Mouse (Mus musculus) ES-CJ7 (cell line): ENCODE data around the gene Olfr1290.

Source experiments
- DNase-seq: peaks from one replicate; pipeline ENCODE4 v3.0.0; 2011; ENCODE audit warnings: low read depth, low spot score

The Olfr1290 gene

DNA sequence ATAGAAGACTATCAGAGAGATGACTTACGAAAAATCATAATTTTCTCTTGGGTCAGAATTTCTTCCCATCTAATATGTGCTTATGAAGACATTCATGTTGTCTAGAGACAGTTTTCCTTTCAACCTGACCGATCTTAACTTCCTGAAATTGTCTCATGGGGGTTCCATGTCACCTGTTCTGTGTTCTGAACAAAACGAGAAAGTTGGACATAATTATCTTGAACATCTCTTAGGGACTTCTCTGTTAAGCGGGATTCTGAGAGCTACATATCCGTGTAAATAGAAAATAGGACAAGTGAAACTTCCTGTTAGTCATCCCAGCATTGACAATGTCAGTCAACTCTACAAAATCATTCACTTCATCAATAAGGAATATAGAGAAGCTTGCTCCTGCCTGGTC is at the start of gene Olfr1290:
TSS of gene Olfr1290 (minus strand) at position 101 of the 400 bp plus-strand sequence.
- no peak for DNase-seq

DNA sequence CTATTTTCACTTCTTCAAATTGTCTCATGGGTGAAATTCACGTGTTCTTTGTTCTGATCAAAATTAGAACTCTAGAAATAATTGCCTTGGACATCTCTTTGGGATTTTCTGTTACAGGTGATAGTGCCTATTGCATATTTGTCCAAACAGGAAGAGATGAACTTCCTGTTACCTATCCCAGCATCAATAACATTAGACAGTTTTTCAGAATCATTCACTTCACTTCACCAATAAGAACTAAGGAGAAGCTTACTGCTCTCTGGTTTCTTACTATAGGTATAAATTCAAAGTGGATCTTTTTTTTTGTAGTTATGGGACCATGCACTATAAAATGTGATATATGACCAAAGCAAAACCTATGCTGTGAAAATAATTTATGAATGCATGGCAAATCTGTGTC is 46.6 kb upstream of the Olfr1290 start, which contains the start of gene Olfr1294:
TSS of gene Olfr1294 (minus strand) at position 101 of the 400 bp plus-strand sequence.
- no peak for DNase-seq

- no peak for DNase-seq
These were observed 31.3 kb upstream of the Olfr1290 start, which contains the start of gene Olfr1293-ps for GRCm38 (mm10) chr2:111524903-111525302. Gene Olfr1293-ps, plus strand, starts transcription at chr2:111525203.

DNA sequence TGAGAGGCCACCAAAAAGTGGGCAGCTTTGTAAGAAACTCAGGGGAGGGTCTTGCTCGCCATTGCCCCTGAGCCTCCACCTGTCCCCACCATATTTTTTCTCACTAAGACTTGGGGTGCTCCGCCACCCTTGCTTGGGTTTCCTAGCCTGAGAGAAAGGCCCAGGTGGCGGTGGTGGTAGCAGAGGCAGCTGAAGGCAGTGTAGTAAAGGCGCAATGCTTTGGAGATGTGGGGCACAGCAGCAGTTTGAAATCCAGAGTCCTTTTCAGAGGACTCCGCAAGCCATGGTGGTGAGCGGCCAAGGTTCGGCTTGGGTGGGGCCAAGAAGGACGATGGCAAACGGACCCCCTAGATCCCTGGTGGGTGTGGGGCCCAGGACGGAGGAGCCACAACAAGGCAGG is 23.8 kb upstream of the Olfr1290 start:
- DNase-seq, result no peak

DNA sequence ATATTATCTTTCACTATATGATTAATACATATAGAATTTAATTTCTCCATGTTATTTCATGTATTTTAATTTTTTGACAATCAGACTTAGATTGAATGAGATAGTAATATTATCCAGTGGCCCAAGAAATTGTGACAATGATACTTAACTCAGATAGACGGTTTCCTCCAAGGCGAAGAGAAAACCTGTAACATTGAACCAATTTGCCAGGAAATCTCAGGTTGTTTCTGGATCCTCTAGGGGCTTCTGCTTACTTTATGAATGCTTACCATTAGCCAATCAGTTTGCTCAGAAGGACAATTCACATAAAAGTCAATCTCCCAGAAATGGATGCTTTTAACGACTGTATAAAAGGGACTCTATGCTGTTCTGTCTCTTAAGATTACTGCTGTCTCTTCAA is 3.3 kb upstream of the Olfr1290 start, which contains the start of gene Olfr1291-ps1:
TSS of gene Olfr1291-ps1 (plus strand) at position 301 of the 400 bp plus-strand sequence.
- DNase-seq, result no peak

- no peak for DNase-seq
These were observed 13.1 kb downstream of the Olfr1290 start, which contains the start of gene Olfr1289 for GRCm38 (mm10) chr2:111480519-111480918. Gene Olfr1289, plus strand, starts transcription at chr2:111480819.

- DNase-seq, result no peak
These were observed 19.8 kb downstream of the Olfr1290 start, which contains the start of gene Olfr1288 for GRCm38 (mm10) chr2:111473801-111474200. Gene Olfr1288, plus strand, starts transcription at chr2:111474101.

- DNase-seq, result no peak
These were observed 44.8 kb downstream of the Olfr1290 start, which contains the start of gene Olfr1287 for GRCm38 (mm10) chr2:111448842-111449241. Gene Olfr1287, plus strand, starts transcription at chr2:111449142.
